Mouse (Mus musculus) stomach, postnatal 0 days (tissue): ENCODE measurements around the gene Spg11.
A peak's percentile ranks its signal among the peaks of the same experiment; 100 is the strongest.

Experiments
- CTCF ChIP-seq: IDR thresholded peaks from 2 replicates; pipeline ENCODE4 v1.5.1; 2016; ENCODE audit warnings: antibody characterized with exemption, low read depth, mild to moderate bottlenecking, moderate library complexity
- EP300 ChIP-seq: optimal IDR thresholded peaks from 2 replicates; pipeline ENCODE3; 2016; ENCODE audit warnings: antibody characterized with exemption

DNA sequence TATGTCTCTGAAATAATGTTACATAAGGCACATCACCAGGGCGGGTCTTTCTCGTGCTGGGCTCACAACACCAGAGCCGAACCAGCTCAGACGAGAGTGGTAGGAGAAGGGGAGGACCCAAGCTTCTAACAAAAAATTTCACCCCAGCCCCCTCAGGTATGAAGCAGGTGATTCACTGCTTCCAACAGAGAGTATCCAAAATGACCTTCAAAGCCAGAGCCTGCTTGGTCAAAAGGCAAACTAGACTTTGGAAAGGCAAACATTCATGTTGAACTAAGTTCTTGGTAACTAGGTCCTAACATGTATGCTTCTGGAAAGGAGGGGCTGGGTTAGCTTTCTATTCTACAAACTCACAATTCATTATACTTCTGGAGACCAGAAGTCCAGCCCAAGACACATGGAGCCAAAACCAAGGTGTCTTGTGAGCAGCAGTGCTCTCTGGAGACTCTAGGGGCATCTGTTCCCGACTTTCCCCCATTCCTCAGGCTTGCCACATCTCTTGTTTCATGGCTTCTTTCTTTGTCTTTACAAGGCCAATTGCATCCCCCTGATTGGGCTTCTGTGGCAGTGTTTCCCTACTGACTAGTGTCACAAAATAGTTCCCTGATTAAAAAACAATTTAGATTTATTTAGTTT lies 23.3 kb upstream of the Spg11 start:
- TF ChIP-seq CTCF = peak; percentile 45
- no peak for TF ChIP-seq EP300
